Mouse (Mus musculus): ENCODE measurements around the gene Rmnd5b.
"Not testable (repeated sequence)": the region's sequence is repeated elsewhere in the genome, so short reads cannot be mapped to it uniquely, and the experiment has no call there.

Gene Rmnd5b

DNA sequence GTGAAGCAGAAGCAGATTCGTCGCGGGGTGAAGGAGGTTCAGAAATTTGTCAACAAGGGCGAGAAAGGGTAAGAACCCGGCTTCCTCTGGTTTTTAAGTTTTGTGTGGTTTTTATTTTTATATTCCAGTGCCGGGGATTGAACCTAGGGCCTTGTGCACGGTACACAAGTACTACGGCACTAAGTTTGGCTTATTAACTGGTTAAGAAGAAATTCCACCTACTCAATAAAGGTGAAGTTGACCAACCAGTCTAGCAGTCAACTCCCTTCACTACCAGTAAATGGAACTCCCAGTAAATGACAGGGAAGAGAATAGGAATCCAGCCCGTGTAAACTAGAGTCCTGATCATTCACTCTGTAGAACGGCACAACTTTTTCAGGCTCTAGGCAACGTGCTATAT is 15.6 kb downstream of the Rmnd5b start:
- no peak for DNase-seq

DNA sequence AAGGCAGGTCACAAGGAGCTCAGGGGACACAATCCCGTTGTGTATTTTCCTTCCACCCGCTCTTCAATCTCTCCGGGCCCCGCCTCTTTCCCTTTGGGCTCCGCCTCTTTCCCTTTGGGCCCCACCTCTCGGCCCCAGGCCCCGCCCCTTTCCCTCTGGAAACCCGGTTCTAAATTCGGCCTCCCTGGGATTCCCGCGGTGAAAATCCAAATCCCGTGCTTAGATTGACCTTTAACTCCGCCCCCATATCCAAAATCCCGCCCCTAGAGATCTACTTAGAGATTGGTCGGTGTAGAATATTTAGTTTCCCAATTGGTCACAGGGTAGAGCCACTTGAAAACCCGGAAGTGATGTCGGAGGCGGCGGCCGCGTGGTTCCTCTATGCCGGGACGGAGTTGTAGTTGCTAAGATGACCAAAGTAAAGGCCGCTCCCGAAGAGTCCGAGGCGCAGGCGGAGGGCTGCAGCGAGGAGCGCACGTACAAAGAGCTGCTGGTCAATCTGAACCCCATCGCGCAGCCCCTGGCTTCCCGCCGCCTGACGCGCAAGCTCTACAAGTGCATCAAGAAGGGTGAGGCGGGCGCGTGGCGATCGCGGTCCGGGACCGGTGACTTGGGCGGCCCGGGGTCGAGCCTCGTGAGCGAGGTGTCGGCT is 16.2 kb downstream of the Rmnd5b start, which contains the start of gene Nhp2:
TSS of gene Nhp2 (plus strand) at position 327 of the 652 bp plus-strand sequence.
- DNase-seq, result peak; percentile 97 to 98

DNA sequence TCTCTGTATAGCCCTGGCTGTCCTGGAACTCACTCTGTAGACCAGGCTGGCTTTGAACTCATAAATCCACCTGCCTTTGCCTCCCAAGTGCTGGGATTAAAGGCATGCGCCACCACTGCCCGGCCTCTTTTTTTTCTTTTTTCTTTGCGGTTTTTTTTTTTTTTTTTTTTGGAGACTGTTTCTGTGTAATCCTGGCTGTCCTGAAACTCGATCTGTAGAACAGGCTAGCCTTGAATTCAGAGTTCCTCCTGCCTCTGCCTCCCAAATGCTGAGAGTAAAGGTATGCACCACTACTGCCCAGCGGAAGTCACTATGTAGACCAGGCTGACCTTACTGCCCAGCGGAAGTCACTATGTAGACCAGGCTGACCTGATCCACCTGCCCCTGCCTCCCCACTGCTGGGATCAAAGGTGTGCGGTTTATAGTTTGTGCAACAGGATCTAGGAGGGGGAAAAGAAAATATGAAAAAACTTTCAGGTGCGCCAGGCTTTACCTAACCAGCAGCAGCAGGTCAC is 16.7 kb downstream of the Rmnd5b start:
- no peak for DNase-seq

DNA sequence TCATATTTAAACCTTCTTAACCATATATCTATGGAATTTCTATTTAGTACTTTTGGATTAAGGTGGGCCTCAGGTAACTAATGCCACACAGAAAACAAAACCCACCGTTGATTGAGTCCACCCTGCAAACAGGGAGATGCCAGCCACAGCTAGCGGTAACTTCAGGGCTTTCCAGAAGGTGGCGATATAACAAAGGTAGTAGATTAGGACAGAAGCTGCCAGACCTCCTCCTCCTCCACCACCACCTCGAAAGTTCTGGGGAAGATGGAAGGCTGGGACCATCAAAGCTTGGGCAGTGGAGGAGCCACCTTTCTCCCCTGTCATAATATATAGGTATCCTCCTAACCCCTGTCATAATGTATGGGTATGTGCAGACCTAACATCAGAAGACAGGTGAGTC is 18.0 kb downstream of the Rmnd5b start:
- peak; percentile 74 to 82 for DNase-seq

DNA sequence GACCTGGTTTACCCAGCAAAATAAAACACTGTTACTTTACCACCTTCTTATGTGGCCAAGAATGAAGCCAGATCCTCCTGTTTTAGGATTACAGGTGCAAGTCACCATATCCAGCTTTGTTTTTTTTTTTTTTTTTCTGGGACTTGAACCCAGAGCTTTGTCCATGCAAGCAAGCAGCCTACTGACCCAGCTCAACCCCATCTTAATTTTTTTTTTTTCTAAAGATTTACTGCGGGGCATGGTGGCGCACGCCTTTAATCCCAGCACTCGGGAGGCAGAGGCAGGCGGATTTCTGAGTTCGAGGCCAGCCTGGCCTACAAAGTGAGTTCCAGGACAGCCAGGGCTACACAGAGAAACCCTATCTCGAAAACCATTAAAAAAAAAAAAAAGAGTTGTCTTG is 19.6 kb downstream of the Rmnd5b start:
- DNase-seq, result not testable (repeated sequence)

DNA sequence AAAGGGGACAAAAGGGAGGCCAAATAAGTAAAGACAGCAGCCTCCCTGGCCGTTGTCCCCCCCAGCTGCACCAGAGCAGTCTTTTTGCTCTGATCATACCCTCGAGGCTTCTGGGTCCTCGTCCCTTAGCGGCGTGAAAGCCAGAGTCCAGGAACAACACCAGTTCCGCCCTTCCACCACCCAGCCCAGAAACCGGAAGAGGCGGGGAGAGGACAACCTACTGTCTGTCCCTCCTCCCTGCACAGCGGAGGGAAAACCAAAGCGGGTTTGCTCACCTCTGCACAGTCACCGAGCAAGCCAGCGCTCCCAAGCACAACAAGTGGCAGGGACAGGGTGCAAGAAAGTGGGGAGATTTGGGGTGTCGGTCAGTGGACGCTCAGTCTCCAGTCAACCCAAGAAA is 20.1 kb downstream of the Rmnd5b start:
- DNase-seq, result peak; percentile 78 to 85

DNA sequence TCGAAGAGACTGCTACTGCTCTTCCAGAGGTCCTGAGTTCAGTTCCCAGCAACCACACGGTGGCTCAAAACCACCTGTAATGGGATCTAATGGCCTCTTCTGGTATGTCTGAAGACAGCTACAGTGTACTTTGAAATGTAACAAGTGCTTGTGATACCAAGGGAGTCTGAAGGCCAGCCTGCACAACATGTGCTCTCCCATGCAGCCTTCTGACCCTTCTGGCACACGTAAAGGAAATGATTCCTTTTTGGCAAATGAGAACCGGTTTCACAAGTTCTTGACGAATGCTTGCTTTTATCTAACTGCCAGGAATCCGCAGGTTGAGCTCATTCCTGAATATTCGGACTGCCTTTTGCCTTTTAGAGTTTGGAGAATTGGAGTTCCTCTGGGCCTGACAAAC is 20.6 kb downstream of the Rmnd5b start:
- no peak for DNase-seq

DNA sequence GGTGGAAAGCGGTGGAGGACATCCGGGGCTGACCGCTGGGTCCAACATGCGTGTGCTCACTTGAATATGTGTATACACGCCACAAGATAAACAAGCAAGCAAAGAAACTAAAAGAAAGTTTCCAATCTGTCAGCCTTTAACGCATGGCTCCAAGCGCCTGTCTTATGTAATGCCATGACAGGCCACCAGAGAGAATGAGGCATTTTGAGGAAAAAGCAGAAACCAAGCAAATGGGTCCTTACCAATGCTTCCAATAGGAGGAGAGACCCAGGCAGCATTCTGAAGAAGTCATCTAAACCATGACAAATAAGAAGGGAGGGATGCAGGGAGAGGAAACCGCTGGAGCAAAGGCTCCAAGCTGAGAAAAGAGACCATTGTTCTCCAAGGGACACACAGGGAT is 21.4 kb downstream of the Rmnd5b start:
- DNase-seq, result no peak

DNA sequence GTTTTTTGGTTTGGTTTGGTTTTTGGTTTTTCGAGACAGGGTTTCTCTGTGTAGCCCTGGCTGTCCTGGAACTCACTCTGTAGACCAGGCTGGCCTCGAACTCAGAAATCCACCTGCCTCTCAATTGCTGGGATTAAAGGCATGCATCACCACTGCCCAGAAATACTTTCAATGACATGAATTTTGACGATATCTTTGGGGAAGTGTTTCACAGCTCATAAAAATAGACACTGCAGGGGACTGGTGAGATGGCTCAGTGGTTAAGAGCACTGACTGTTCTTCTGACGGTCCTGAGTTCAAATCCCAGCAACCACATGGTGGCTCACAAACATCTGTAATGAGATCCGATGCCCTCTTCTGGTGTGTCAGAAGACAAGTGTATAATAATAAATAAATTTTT is 25.8 kb downstream of the Rmnd5b start:
- DNase-seq, result not testable (repeated sequence)

DNA sequence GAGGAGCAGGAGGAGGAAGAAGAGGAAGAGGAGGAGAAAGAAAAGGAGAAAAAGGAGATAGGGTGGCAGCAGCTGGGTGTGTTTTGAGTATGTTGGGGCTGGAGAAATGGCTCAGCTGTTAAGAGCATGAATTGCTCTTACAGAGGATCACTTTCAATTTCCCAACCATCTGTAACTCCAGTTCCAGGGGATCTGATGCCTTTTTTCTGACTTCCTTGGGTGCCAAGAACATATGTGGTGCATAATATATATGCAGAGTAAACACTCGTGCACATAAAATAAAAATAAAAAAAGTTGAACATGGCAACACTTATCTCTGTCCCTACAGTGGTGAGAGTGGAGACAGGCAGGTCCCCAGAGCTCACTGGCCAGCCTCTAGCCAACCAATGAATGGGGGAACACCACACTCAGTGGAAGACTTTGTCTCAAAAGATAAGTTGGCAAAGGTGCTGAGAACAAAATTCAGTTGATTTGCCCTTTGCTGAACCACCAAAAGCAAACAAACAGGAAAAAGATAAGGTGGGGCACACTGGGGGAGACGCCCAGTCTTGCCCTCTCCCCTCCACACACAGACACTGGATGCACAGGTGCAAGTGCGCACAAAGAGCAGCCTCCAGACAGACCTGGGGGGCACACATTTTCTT is 26.3 kb downstream of the Rmnd5b start:
- no peak for DNase-seq

DNA sequence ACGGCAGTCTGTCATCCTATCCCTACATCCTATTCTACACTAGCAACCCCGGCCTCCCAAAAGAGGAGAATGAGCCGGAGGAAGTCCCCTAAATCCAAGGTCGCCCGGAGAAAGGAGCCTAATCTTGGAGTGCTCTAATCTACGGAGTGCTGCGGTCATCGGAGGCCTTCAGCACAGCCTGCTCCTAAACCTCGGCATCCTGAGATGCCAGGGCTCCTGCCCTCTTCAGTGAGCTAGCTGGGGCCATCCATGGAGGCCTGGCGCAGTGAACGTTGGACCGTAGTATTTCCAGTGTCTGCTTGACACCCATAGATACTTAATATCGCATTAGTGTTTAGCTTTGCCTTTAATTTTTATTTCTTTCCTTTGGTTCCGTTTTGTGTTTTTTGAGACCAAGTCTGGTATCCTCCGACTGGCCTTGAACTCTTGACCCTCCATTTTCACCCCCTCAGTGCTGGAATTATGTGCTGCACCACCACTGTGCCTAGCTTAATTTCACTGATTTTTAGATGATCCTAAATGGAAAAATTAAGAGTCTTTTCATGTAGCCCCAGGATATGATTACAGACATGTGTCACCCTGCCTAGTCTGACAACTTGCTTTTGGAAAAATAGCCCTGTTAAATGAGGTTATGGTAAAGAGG is 28.5 kb downstream of the Rmnd5b start:
- no peak for DNase-seq

DNA sequence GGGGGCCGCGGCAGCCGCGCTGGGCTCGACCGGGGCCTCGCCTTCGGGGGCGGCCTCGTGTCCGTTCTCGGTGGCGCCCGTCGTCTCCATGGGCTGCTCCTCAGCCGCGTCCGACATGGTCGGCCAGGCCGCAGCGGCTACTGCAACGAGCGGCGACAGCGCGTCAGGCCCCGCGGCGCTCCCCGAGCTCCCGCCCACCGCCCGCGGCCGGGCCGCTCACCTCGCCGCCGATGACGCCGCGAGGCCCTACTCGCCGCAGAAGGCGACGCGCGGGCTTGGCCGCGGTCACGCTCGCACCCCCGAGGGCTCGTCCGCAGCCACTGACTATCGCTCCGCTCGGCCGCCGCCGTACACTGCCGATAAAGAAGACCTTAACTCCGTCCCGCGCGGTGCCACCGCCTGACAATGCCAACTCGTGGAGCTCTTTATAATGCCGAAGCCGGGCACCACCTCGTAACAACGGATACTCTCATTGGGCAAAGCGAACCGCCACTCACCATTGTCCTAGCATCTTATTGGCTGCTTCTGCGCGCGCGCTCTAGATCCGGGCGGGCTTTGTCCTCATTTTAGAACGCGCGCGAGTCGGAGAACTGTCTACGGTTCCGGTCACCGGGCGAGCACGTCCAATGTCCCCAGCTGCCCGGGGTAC is 29.1 kb downstream of the Rmnd5b start, which contains the start of gene Hnrnpab:
TSS of gene Hnrnpab (minus strand) at position 401 of the 649 bp plus-strand sequence.
- peak; percentile 95 to 97 for DNase-seq

DNA sequence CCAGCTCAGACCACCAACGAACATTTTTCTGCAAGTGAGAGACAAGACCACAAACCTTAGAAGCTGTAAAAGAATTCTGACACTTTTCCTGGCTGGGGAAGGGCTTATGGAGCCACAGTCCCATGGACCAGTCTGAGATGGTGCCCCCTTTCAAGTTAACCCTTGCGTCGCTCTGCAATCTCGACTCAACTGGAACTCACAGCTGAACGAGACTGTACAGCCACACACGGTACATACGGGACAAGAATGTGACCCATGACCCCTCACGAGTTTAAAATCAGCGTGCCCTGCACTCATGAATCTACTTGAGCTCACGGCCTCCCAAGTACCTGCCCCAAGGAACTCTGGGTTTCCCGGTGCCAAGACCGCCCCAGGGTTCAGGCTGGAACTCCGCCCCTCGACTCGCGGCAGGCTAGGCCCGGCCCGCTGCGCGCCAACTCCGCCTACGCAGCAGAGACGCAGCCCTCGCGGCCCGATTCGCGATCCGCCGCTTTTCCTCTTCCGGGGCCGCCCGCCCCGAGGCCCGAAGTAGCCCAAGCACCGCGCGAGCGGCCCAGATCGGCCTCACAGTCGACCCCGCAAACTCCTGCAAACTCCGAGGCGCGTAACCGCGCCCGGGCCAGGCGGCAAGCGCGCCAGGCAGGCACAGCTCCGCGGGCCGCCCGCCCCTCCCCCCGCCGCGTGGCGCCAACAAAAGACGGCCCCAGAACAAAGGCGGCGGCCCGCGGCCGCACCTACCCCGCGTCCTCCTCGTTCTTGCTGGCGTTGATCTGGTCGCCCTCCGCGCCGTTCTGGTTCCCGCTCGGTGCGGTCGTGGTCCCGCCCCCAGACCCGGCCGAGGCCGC is 29.9 kb downstream of the Rmnd5b start:
- peak; percentile 91 to 95 for DNase-seq

DNA sequence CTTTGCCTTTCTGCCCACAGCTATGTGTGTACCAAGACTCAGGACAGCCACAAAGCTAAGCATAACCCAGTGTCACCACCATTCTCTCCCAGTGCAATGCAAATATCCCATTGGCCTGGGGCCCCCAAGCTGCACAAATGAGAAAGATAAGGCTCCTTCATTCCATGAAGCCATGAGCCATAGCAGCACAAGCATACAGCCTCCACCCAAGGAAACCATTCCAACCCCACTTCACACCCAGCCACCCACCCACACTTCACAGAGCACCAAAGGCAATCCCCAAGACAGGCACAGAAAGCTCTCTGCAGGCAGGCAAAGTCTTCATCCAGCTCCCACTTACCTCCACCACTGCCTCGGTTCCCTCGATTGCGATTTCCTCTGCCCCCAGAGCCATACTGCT is 33.4 kb downstream of the Rmnd5b start:
- DNase-seq, result no peak

DNA sequence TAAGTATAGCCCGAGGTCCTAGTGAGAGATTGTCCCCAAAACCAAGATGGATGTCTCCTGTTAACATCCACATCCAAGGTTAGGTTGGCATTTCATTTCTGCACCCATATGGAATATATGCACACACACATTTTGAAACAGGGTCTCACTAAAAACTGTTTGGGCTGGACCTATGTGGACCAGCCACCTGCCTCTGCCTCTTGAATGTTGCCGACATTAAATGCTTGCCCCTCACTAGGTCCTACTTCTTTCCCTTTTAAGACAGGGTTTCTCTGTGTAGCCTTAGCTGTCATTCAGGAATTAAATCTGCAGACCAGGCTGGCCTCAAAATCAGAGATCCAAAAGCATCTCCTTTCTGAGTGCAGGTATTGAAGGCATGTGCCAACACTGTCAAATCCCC is 38.1 kb downstream of the Rmnd5b start:
- DNase-seq, result no peak

DNA sequence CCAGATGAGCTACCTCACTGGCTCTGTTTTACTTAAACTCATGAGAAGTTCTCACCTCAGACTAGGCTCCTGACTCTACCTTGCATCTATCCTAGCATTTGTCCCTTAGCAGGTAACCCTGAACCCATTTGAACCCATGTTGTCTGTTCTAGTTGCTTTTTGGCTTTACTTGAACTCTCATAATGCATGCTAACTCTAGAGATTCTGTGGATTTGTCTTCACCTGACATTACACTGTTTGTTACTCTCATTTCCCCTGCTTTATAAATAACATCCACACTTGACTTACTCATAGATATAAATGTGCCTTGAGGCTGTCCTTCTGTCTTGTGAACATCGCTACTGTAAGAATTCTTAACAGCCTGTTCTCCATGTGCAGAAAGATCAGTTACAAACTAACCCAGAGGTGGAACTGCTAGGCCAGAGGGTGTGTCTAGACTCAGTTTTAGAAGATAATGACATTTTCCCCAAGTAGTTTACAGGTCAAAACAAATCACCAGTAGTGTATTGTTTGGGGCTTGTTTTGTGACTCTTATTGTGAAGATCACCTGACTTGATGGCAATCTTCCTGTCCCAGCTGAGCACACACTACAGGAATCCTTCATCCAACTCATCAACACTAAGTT is 40.1 kb downstream of the Rmnd5b start:
- DNase-seq, result no peak

DNA sequence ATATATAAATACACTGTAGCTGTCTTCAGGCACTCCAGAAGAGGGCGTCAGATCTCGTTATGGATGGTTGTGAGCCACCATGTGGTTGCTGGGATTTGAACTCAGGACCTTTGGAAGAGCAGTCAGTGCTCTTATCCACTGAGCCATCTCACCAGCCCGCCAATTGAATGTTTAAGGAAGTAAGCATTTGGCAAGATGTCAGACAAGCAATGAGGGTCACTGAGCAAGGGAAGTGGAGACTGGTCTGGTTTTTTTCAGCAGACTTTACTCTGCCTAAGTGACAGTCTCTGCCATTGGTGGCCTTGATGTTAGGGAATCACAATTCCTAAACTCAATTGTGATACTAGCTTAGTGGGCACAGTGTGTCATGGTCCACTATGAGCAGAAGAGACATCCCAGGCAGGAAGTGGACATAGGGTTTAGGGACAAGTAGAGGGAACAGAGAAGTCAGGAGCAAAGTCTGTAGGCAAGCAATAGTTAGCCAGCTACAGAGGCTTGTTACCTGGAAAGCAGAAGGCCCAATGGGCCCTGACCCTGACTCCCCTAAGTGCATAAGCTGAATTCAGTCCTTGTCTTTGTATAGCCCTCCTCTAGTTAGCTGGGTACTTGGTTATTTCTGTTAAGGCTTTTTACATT is 40.9 kb downstream of the Rmnd5b start:
- DNase-seq, result no peak

DNA sequence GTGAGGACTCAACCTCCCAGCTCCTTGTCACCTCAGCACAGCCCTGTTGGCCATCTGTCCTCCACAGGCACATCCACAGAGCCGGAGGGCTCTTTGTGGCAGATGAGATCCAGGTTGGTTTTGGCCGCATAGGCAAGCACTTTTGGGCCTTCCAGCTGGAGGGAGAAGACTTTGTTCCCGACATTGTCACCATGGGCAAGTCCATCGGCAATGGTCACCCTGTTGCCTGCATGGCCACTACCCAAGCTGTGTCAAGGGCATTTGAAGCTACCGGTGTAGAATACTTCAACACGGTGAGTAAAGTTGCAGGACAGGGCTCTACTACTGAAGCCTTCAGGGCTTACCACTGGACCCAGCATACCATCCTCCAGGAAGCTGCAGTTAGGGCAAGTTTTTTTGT is 41.8 kb downstream of the Rmnd5b start:
- DNase-seq, result no peak

DNA sequence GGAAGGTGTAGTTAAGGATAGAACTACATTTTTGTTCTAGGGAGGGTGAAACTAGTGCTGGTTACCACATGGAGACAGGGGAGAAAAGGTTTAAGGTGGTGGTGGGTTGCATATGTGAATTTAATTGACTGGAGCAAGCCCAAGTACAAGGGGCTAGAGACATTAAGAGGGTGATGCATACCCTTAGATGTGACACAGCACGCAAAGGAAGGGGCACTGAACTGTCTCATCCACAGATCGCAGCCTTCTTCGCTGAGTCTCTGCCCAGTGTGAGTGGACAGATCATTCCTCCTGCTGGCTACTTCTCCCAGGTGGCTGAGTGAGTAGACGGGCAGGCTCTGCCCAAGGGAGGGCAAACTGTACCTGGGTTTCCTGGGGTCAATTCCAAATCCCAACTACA is 42.3 kb downstream of the Rmnd5b start:
- DNase-seq, result no peak

DNA sequence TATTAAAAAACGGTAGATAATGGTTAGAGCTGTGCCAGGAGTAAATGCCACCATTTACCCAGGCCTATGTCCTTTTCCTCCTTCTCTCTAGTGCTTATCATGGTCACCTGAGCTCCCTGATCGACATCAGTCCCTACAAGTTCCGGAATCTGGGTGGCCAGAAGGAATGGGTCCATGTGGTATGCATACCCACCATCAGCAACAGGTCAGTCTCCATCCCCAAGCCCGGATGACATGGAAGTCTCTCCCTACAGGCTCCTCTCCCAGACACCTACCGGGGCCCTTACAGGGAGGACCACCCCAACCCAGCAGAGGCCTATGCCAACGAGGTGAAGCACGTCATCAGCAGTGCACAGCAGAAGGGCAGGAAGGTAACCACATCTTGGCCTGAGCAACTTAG is 43.8 kb downstream of the Rmnd5b start:
- no peak for DNase-seq

DNA sequence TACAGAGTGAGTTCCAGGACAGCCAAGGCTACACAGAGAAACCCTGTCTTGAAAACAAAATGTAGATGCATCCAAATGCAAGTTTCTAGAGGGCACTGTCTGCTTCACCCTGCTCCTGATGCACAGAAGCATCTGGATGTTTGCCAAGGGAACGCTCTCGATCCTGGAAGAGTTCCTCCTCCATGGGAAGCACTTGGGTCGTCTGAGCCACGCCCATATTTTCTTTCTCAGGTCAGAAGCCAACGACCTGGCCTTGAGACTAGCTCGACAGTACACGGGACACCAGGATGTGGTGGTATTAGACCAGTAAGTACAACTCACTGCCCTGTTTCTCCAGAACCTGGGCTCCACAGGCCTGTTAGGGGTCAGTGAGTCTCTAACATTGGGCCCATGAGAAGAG is 44.5 kb downstream of the Rmnd5b start:
- peak in 1 of 2 experiments; percentile 36 for DNase-seq
